Mouse (Mus musculus): ENCODE results near the gene Hmgcll1. TPM values are rescaled to one million over a fixed set of nuclear protein-coding genes. Genes with fewer than 3 reads are reported as not detected.

Hmgcll1 gene
- polyA plus RNA-seq, 1 experiment, result 16.3 TPM

- TF ChIP-seq POLR2A (IDR thresholded peaks at IDR 0.05; ENCODE audit: borderline replicate concordance, insufficient read depth, low read length) (no peak), CTCF (IDR thresholded peaks at IDR 0.05; ENCODE audit: borderline replicate concordance, insufficient read depth, low read depth, low read length) (no peak)
- no peak for DNase-seq
These were observed 11.0 kb upstream of the Hmgcll1 start for GRCm38 (mm10) chr9:76003637-76004036.

GRCm38 (mm10) chr9:76007342-76007970, 7.2 kb upstream of the Hmgcll1 start:
- TF ChIP-seq CTCF (IDR thresholded peaks at IDR 0.05; ENCODE audit: borderline replicate concordance, insufficient read depth, low read depth, low read length), result no peak
- no peak for TF ChIP-seq POLR2A (IDR thresholded peaks at IDR 0.05; ENCODE audit: borderline replicate concordance, insufficient read depth, low read length)
- H3K27ac ChIP-seq (ENCODE audit: insufficient read depth, low read length), result no peak overlapping the region
- H3K27me3 ChIP-seq (ENCODE audit: control insufficient read depth, insufficient read depth, low read length), result no peaks in the 10 kb centered on the region
- H3K4me1 ChIP-seq (ENCODE audit: control insufficient read depth, insufficient read depth, low read length), result no peaks in the 10 kb centered on the region
- no peak overlapping the region for H3K4me3 ChIP-seq (replicated peaks; ENCODE audit: insufficient read depth, low read depth, low read length)
- WGBS, result 65% methylated on average over 6 of the region's 6 CpGs
- no peak for DNase-seq

More at GRCm38 (mm10) chr9:76003637-76004036, 11.0 kb upstream of the Hmgcll1 start:
- no peak overlapping the region for H3K27ac ChIP-seq (ENCODE audit: insufficient read depth, low read length)
- H3K4me3 ChIP-seq (replicated peaks; ENCODE audit: insufficient read depth, low read depth, low read length), result no peak overlapping the region
- 58% methylated on average over 6 of the region's 6 CpGs for WGBS
- no peaks in the 10 kb centered on the region; the same call in 1 of the 2 replicates for H3K27me3 ChIP-seq (ENCODE audit: control insufficient read depth, insufficient read depth, low read length)
- no peaks in the 10 kb centered on the region for H3K4me1 ChIP-seq (ENCODE audit: control insufficient read depth, insufficient read depth, low read length)

GRCm38 (mm10) chr9:76013789-76014188, 866 bp upstream of the Hmgcll1 start:
- no peak for TF ChIP-seq POLR2A (IDR thresholded peaks at IDR 0.05; ENCODE audit: borderline replicate concordance, insufficient read depth, low read length)
- no peak for TF ChIP-seq CTCF (IDR thresholded peaks at IDR 0.05; ENCODE audit: borderline replicate concordance, insufficient read depth, low read depth, low read length)
- WGBS, result 59% methylated on average over 6 of the region's 6 CpGs
- no peaks in the 10 kb centered on the region for H3K27me3 ChIP-seq (ENCODE audit: control insufficient read depth, insufficient read depth, low read length)

GRCm38 (mm10) chr9:76015971-76016370, 1.3 kb downstream of the Hmgcll1 start:
- no peaks in the 10 kb centered on the region for H3K27me3 ChIP-seq (ENCODE audit: control insufficient read depth, insufficient read depth, low read length)
- TF ChIP-seq POLR2A (IDR thresholded peaks at IDR 0.05; ENCODE audit: borderline replicate concordance, insufficient read depth, low read length) (no peak), CTCF (IDR thresholded peaks at IDR 0.05; ENCODE audit: borderline replicate concordance, insufficient read depth, low read depth, low read length) (no peak)
- peaks cover 9% of the 10 kb centered on the region; the same call in 1 of the 2 replicates for H3K4me1 ChIP-seq (ENCODE audit: control insufficient read depth, insufficient read depth, low read length)
- H3K4me3 ChIP-seq (replicated peaks; ENCODE audit: insufficient read depth, low read depth, low read length), result no peak overlapping the region
- peak in 1 of 2 experiments; percentile 80 for DNase-seq
- WGBS, result 9% methylated on average over 5 of the region's 5 CpGs
- no peak overlapping the region for H3K27ac ChIP-seq (ENCODE audit: insufficient read depth, low read length)

More at GRCm38 (mm10) chr9:76013789-76014188, 866 bp upstream of the Hmgcll1 start:
- DNase-seq, result peak in 1 of 2 experiments; percentile 29
- peaks cover 9% of the 10 kb centered on the region; the same call in 1 of the 2 replicates for H3K4me1 ChIP-seq (ENCODE audit: control insufficient read depth, insufficient read depth, low read length)
- H3K4me3 ChIP-seq (replicated peaks; ENCODE audit: insufficient read depth, low read depth, low read length), result no peak overlapping the region
- peak overlapping the region; percentile 12; the same call in 1 of the 2 replicates for H3K27ac ChIP-seq (ENCODE audit: insufficient read depth, low read length)

GRCm38 (mm10) chr9:76016506-76016905, 1.9 kb downstream of the Hmgcll1 start:
- no peak for TF ChIP-seq POLR2A (IDR thresholded peaks at IDR 0.05; ENCODE audit: borderline replicate concordance, insufficient read depth, low read length)
- TF ChIP-seq CTCF (IDR thresholded peaks at IDR 0.05; ENCODE audit: borderline replicate concordance, insufficient read depth, low read depth, low read length), result no peak
- Histone ChIP-seq H3K4me1 (ENCODE audit: control insufficient read depth, insufficient read depth, low read length) (peaks cover 9% of the 10 kb centered on the region; the same call in 1 of the 2 replicates), H3K4me3 (replicated peaks; ENCODE audit: insufficient read depth, low read depth, low read length) (peak overlapping the region; percentile 39), H3K27ac (ENCODE audit: insufficient read depth, low read length) (peak overlapping the region; percentile 46; the same call in 1 of the 2 replicates), H3K27me3 (ENCODE audit: control insufficient read depth, insufficient read depth, low read length) (no peaks in the 10 kb centered on the region)
- WGBS, result 85% methylated on average over 10 of the region's 10 CpGs
- DNase-seq, result no peak

- no peak for TF ChIP-seq POLR2A (IDR thresholded peaks at IDR 0.05; ENCODE audit: borderline replicate concordance, insufficient read depth, low read length)
- no peak for TF ChIP-seq CTCF (IDR thresholded peaks at IDR 0.05; ENCODE audit: borderline replicate concordance, insufficient read depth, low read depth, low read length)
These were observed 8.9 kb downstream of the Hmgcll1 start for GRCm38 (mm10) chr9:76023551-76023973.

GRCm38 (mm10) chr9:76024277-76025246, 9.9 kb downstream of the Hmgcll1 start:
- WGBS, result 45% methylated on average over 5 of the region's 5 CpGs
- Histone ChIP-seq H3K4me1 (ENCODE audit: control insufficient read depth, insufficient read depth, low read length) (peaks cover 5% of the 10 kb centered on the region; the same call in 1 of the 2 replicates), H3K4me3 (replicated peaks; ENCODE audit: insufficient read depth, low read depth, low read length) (no peak overlapping the region), H3K27ac (ENCODE audit: insufficient read depth, low read length) (no peak overlapping the region), H3K27me3 (ENCODE audit: control insufficient read depth, insufficient read depth, low read length) (no peaks in the 10 kb centered on the region)
- DNase-seq, result peak; percentile 26 to 48
- TF ChIP-seq CTCF (IDR thresholded peaks at IDR 0.05; ENCODE audit: borderline replicate concordance, insufficient read depth, low read depth, low read length) (no peak), POLR2A (IDR thresholded peaks at IDR 0.05; ENCODE audit: borderline replicate concordance, insufficient read depth, low read length) (no peak)

More at GRCm38 (mm10) chr9:76023551-76023973, 8.9 kb downstream of the Hmgcll1 start:
- H3K27ac ChIP-seq (ENCODE audit: insufficient read depth, low read length), result no peak overlapping the region
- H3K4me3 ChIP-seq (replicated peaks; ENCODE audit: insufficient read depth, low read depth, low read length), result no peak overlapping the region
- 50% methylated on average over 5 of the region's 5 CpGs for WGBS
- no peak for DNase-seq
- peaks cover 5% of the 10 kb centered on the region; the same call in 1 of the 2 replicates for H3K4me1 ChIP-seq (ENCODE audit: control insufficient read depth, insufficient read depth, low read length)
- no peaks in the 10 kb centered on the region for H3K27me3 ChIP-seq (ENCODE audit: control insufficient read depth, insufficient read depth, low read length)

Data from cerebellum, adult 2 months (tissue).